Mouse (Mus musculus): Measurements from ENCODE around the gene Ston2. TPM values are rescaled to one million over a fixed set of nuclear protein-coding genes. Genes with fewer than 3 reads are reported as not detected.

The Ston2 gene
- 3.6 TPM in 2 replicates for polyA plus RNA-seq (2012)

GRCm38 (mm10) chr12:91787959-91788437 lies at the start of gene Ston2:
Gene Ston2, minus strand, starts transcription at chr12:91788387.
- TF ChIP-seq TAL1 (IDR thresholded peaks at IDR 0.05; ENCODE audit: low read length) = no peak
- no peak for TF ChIP-seq GATA1 (IDR thresholded peaks at IDR 0.05; ENCODE audit: low read length)
- H3K27me3 ChIP-seq (ENCODE audit: control insufficient read depth) = no peaks in the 10 kb centered on the region
- peaks cover 2% of the 10 kb centered on the region; the same call in 1 of the 2 replicates for H3K4me1 ChIP-seq (ENCODE audit: control insufficient read depth)

DNA sequence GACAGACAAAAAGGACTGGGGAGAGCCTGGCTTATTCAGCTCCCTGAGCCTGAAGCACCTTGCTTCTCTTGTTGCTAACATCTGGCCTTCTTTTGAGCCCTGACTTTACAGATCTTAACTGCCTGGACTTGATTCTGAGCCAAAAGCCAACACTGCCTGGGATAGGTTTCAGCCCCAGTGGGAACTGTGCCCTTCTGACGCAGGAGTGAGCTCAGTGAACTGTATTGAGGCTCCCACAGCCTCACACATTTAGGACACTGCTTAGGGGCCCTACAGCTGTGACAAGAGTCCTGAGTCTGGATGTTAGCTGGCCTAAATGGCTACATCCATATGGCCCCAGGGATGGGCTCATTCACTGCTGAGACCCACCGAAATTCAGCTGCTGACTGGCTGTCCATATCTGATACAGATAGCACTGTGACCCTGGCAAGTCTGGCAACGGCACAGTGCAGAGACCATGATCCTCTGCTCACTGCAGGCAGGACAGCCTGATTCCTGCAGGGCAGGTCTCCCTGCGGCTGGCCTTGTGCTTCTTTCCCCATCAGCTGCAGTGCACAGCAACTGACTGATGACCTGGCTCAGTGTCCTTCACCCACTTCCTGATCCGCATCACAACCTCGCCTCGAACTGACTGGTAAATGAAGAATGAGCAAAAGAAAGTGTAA lies 49.3 kb upstream of the Ston2 start:
- TF ChIP-seq TAL1 (IDR thresholded peaks at IDR 0.05; ENCODE audit: low read length) (no peak), GATA1 (IDR thresholded peaks at IDR 0.05; ENCODE audit: low read length) (no peak)
- H3K36me3 ChIP-seq (ENCODE audit: control insufficient read depth) = peaks cover 87% of the 10 kb centered on the region
- H3K27me3 ChIP-seq (ENCODE audit: control insufficient read depth) = no peaks in the 10 kb centered on the region
- H3K4me3 ChIP-seq (replicated peaks) = no peak overlapping the region
- H3K4me1 ChIP-seq (ENCODE audit: control insufficient read depth) = no peaks in the 10 kb centered on the region
- H3K9me3 ChIP-seq (ENCODE audit: control insufficient read depth, low read length) = no peaks in the 10 kb centered on the region

More at GRCm38 (mm10) chr12:91787959-91788437, at the start of gene Ston2:
- H3K4me3 ChIP-seq (replicated peaks) = no peak within 1 kb of the TSS
- no peaks in the 10 kb centered on the region for H3K9me3 ChIP-seq (ENCODE audit: control insufficient read depth, low read length)
- H3K36me3 ChIP-seq (ENCODE audit: control insufficient read depth) = no peaks in the 10 kb centered on the region

DNA sequence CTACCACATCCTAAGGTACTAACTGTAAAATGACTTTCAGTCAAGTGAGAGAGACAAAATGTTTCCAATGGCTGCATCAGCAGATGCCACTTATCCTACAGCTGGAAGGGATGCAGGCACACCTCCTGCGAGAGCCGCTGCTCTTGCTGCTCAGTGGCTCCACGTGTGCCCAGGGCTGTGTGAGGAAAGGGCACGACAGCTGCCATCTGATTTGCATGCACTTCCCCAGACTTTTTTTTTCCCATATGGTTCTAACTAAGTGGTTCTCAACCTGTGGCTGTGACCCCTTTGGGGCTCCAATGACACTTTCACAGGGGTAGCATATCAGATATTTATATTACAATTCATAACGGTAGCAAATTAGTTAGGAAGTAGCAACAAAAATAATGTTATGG lies 45.7 kb upstream of the Ston2 start:
- Histone ChIP-seq H3K27me3 (ENCODE audit: control insufficient read depth) (no peaks in the 10 kb centered on the region), H3K9me3 (ENCODE audit: control insufficient read depth, low read length) (no peaks in the 10 kb centered on the region), H3K36me3 (ENCODE audit: control insufficient read depth) (peaks cover 82% of the 10 kb centered on the region), H3K4me3 (replicated peaks) (no peak overlapping the region), H3K4me1 (ENCODE audit: control insufficient read depth) (no peaks in the 10 kb centered on the region)
- TF ChIP-seq TAL1 (IDR thresholded peaks at IDR 0.05; ENCODE audit: low read length) (no peak), GATA1 (IDR thresholded peaks at IDR 0.05; ENCODE audit: low read length) (no peak)

- Histone ChIP-seq H3K9me3 (ENCODE audit: control insufficient read depth, low read length) (no peaks in the 10 kb centered on the region), H3K36me3 (ENCODE audit: control insufficient read depth) (peaks cover 79% of the 10 kb centered on the region), H3K4me3 (replicated peaks) (no peak overlapping the region), H3K27me3 (ENCODE audit: control insufficient read depth) (no peaks in the 10 kb centered on the region), H3K4me1 (ENCODE audit: control insufficient read depth) (no peaks in the 10 kb centered on the region)
- TF ChIP-seq TAL1 (IDR thresholded peaks at IDR 0.05; ENCODE audit: low read length) = no peak
- TF ChIP-seq GATA1 (IDR thresholded peaks at IDR 0.05; ENCODE audit: low read length) = no peak
These were observed 45.2 kb upstream of the Ston2 start for GRCm38 (mm10) chr12:91833237-91833938.

GRCm38 (mm10) chr12:91831410-91831809 lies 43.2 kb upstream of the Ston2 start:
- no peak for TF ChIP-seq TAL1 (IDR thresholded peaks at IDR 0.05; ENCODE audit: low read length)
- no peak for TF ChIP-seq GATA1 (IDR thresholded peaks at IDR 0.05; ENCODE audit: low read length)
- no peaks in the 10 kb centered on the region for H3K9me3 ChIP-seq (ENCODE audit: control insufficient read depth, low read length)
- no peaks in the 10 kb centered on the region for H3K4me1 ChIP-seq (ENCODE audit: control insufficient read depth)
- peaks cover 77% of the 10 kb centered on the region for H3K36me3 ChIP-seq (ENCODE audit: control insufficient read depth)
- no peaks in the 10 kb centered on the region for H3K27me3 ChIP-seq (ENCODE audit: control insufficient read depth)
- no peak overlapping the region for H3K4me3 ChIP-seq (replicated peaks)

- Histone ChIP-seq H3K27me3 (ENCODE audit: control insufficient read depth) (no peaks in the 10 kb centered on the region), H3K36me3 (ENCODE audit: control insufficient read depth) (peaks cover 83% of the 10 kb centered on the region), H3K4me3 (replicated peaks) (no peak overlapping the region), H3K4me1 (ENCODE audit: control insufficient read depth) (no peaks in the 10 kb centered on the region), H3K9me3 (ENCODE audit: control insufficient read depth, low read length) (no peaks in the 10 kb centered on the region)
- no peak for TF ChIP-seq GATA1 (IDR thresholded peaks at IDR 0.05; ENCODE audit: low read length)
- no peak for TF ChIP-seq TAL1 (IDR thresholded peaks at IDR 0.05; ENCODE audit: low read length)
These were observed 32.3 kb upstream of the Ston2 start for GRCm38 (mm10) chr12:91820461-91820860.

DNA sequence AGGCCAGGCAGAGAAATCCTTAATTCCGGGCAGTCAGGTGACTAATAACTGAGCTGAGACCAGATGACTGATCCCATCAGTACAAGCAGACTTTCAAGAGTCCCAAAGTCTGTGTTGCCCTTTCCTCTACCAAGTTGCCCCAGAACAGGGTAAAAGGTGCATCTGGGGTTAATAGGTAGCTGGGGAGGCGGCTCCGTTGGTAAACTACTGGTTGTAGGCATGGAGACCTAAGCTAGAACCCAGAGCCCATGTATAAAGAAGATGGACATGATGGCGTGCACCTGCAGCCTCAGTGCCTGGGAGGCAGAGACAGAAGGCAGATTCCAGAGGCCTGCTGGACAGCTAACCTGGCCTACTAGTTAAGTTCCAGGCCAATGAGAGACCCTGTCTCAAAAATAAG lies 30.5 kb upstream of the Ston2 start:
- TF ChIP-seq GATA1 (IDR thresholded peaks at IDR 0.05; ENCODE audit: low read length) = no peak
- no peak for TF ChIP-seq TAL1 (IDR thresholded peaks at IDR 0.05; ENCODE audit: low read length)
- no peaks in the 10 kb centered on the region for H3K9me3 ChIP-seq (ENCODE audit: control insufficient read depth, low read length)
- no peaks in the 10 kb centered on the region for H3K4me1 ChIP-seq (ENCODE audit: control insufficient read depth)
- H3K27me3 ChIP-seq (ENCODE audit: control insufficient read depth) = no peaks in the 10 kb centered on the region
- no peak overlapping the region for H3K4me3 ChIP-seq (replicated peaks)
- peaks cover 84% of the 10 kb centered on the region for H3K36me3 ChIP-seq (ENCODE audit: control insufficient read depth)

- TF ChIP-seq GATA1 (IDR thresholded peaks at IDR 0.05; ENCODE audit: low read length) = no peak
- no peak for TF ChIP-seq TAL1 (IDR thresholded peaks at IDR 0.05; ENCODE audit: low read length)
- H3K4me1 ChIP-seq (ENCODE audit: control insufficient read depth) = no peaks in the 10 kb centered on the region
- H3K9me3 ChIP-seq (ENCODE audit: control insufficient read depth, low read length) = no peaks in the 10 kb centered on the region
- no peak overlapping the region for H3K4me3 ChIP-seq (replicated peaks)
- H3K27me3 ChIP-seq (ENCODE audit: control insufficient read depth) = no peaks in the 10 kb centered on the region
- peaks cover 86% of the 10 kb centered on the region for H3K36me3 ChIP-seq (ENCODE audit: control insufficient read depth)
These were observed 27.8 kb upstream of the Ston2 start for GRCm38 (mm10) chr12:91815990-91816389.

DNA sequence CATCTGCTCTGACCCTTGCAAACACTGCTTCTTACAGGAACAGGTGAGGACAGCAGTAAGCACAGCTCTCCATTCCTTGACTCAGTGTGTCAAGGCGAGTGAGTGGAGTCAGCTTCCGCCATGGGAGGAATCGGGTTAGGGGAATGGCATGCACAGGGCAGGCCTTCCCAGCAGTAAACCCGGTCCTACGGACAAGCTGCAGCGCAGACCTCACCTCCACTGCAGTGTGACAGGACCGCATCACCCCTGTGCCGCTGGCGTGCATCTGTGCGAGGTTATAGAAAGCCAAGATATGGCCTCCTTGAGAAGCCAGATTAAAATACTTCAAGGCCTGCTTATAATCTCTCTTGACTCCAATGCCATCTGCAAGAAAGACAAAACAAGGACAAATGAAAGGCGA lies 27.4 kb upstream of the Ston2 start:
- H3K27me3 ChIP-seq (ENCODE audit: control insufficient read depth) = no peaks in the 10 kb centered on the region
- no peak overlapping the region for H3K4me3 ChIP-seq (replicated peaks)
- TF ChIP-seq GATA1 (IDR thresholded peaks at IDR 0.05; ENCODE audit: low read length) (no peak), TAL1 (IDR thresholded peaks at IDR 0.05; ENCODE audit: low read length) (no peak)
- H3K9me3 ChIP-seq (ENCODE audit: control insufficient read depth, low read length) = no peaks in the 10 kb centered on the region
- peaks cover 87% of the 10 kb centered on the region for H3K36me3 ChIP-seq (ENCODE audit: control insufficient read depth)
- H3K4me1 ChIP-seq (ENCODE audit: control insufficient read depth) = no peaks in the 10 kb centered on the region
